Comparison of ENCODE assay signal across 8 mouse cellular contexts in the genomic region with DNA sequence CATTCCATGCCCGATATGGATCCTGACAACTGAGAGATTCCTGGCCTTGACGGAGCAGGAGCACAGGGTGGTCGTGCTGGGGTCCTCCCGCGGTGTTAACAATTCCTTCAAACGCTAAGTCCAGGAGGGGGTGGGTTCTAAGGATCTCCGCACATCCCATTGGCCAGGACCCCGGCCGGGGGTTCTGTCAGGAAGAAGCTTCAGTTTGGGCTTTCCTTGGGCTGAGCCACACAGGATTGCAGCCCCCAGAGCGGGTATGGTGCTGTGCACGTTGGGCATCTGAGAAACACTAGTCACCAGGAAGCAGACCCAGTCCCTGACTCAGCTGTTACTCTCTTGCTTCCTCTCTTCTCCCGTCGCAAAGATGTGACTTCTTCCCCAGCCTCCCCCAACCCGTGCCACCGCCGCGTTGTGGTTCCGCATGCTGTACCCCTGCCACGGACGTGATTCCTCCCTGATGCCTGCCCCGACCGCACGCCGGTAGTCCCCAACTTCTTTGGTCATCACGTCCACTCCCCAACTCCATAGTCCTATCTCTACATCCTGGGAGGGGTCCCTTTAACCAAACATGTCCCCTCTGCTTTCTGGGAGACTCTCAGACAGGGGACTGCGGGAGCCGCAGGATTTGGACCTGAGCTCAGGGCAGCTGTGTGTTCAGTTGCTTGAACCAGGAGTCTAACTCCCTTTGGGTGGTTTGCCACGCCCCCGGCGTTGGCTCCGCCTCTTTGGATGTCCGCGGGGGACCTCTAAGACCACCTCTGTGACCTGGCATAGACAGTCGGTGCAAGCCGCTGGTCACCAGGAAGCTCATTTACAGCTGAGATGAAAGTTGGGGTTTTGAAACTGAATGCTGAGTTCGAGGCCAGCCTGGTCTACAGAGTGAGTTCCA. TPM values are rescaled to one million over a fixed set of nuclear protein-coding genes. Genes with fewer than 3 reads are reported as not detected.
DNase-seq lines count a peak whose midpoint lies in the region; ATAC-seq lines count a peak whose summit lies in the region.

No protein-coding gene starts in this region.

- H3K4me2 ChIP-seq in forebrain, embryonic 15.5 days (replicated peaks), result peak overlapping the region; percentile 94
- H3K4me2 ChIP-seq in neural tube, embryonic 11.5 days (ENCODE audit: low read depth), result peak overlapping the region; percentile 75

- peak overlapping the region; percentile 46 for H3K4me3 ChIP-seq in brown adipose tissue, adult 24 weeks (ENCODE audit: insufficient read depth, low read depth, low read length)
- H3K4me3 ChIP-seq in forebrain, embryonic 15.5 days, result peak overlapping the region; percentile 55
- peak overlapping the region; percentile 26 for H3K4me3 ChIP-seq in neural tube, embryonic 11.5 days (ENCODE audit: low read depth, low read length)

- H3K9me3 ChIP-seq in forebrain, embryonic 15.5 days, result no peaks in the 10 kb centered on the region
- H3K9me3 ChIP-seq in neural tube, embryonic 11.5 days (ENCODE audit: control insufficient read depth, low read length), result no peaks in the 10 kb centered on the region

- H3K4me1 ChIP-seq in brown adipose tissue, adult 24 weeks (ENCODE audit: control insufficient read depth, insufficient read depth, insufficient read length, low read length), result no peaks in the 10 kb centered on the region
- peaks cover 32% of the 10 kb centered on the region for H3K4me1 ChIP-seq in forebrain, embryonic 15.5 days
- H3K4me1 ChIP-seq in neural tube, embryonic 11.5 days (ENCODE audit: control insufficient read depth, insufficient read depth, low read length), result peaks cover 16% of the 10 kb centered on the region; the same call in 1 of the 2 replicates

- intact Hi-C loops in left cerebral cortex, postnatal 4 days (cut with DNase I), result no loop called here

- H3K27me3 ChIP-seq in forebrain, embryonic 15.5 days, result 0 out of 2 replicates have a peak, but pooled peaks cover 7% of the 10 kb centered on the region
- peaks cover 20% of the 10 kb centered on the region for H3K27me3 ChIP-seq in neural tube, embryonic 11.5 days (ENCODE audit: control insufficient read depth, insufficient read depth, low read length)

- DNase-seq in left cerebral cortex, adult 18-20 months (ENCODE audit: low spot score in 2 of 2), result peak; percentile 37 to 48
- DNase-seq in left cerebral cortex, adult 11 months (ENCODE audit: low spot score), result no peak
- peak; percentile 32 for DNase-seq in left cerebral cortex, postnatal 4 days
- peak; percentile 60 for DNase-seq in neural tube, embryonic 11.5 days (ENCODE audit: low spot score)
- DNase-seq in adrenal gland, adult 8-10 months, result no peak
- no peak for DNase-seq in lung, adult 18-20 months

- ATAC-seq in forebrain, embryonic 15.5 days (replicated peaks), result no peak
- no peak for ATAC-seq in neural tube, embryonic 11.5 days (ENCODE audit: insufficient read depth, low FRiP score, low TSS enrichment)

- no peaks in the 10 kb centered on the region for H3K36me3 ChIP-seq in forebrain, embryonic 15.5 days
- no peaks in the 10 kb centered on the region for H3K36me3 ChIP-seq in neural tube, embryonic 11.5 days (ENCODE audit: control insufficient read depth, insufficient read depth, low read length)

- WGBS in forebrain, embryonic 15.5 days, result 4% methylated on average over 36 of the region's 36 CpGs
- 7% methylated on average over 36 of the region's 36 CpGs for WGBS in neural tube, embryonic 11.5 days

- H3K9ac ChIP-seq in forebrain, embryonic 15.5 days (replicated peaks), result peak overlapping the region; percentile 69
- H3K9ac ChIP-seq in neural tube, embryonic 11.5 days (ENCODE audit: low read length), result peak overlapping the region; percentile 33

- peak overlapping the region; percentile 14; the same call in 1 of the 2 replicates for H3K27ac ChIP-seq in brown adipose tissue, adult 24 weeks (replicated peaks; ENCODE audit: low read depth, low read length)
- H3K27ac ChIP-seq in forebrain, embryonic 15.5 days (replicated peaks), result no peak overlapping the region
- H3K27ac ChIP-seq in neural tube, embryonic 11.5 days (ENCODE audit: low read depth, low read length), result no peak overlapping the region

RNA-seq across cellular contexts. Expression of gene Pigz, which starts 1.7 kb away (rescaled TPM):
- total RNA-seq in left cerebral cortex, adult 18-20 months (2021), result 10 to 100 TPM; 20.3 to 23.5 TPM
- polyA plus RNA-seq in brown adipose tissue, adult 24 weeks (2012; ENCODE audit: insufficient read depth, insufficient read length, missing spikeins), result 1.1 TPM in 1 of 2 replicates, not detected in the other
- 2.1 and 2.9 TPM in 2 replicates for polyA plus RNA-seq in forebrain, embryonic 15.5 days (2015; fragmentation: Nextera tagmentation; extraction: Ambion mirVana)
- 10 to 100 TPM in 1 of 2 experiments, 1 to 10 TPM in 1; 8.9 to 10.4 TPM for total RNA-seq in left cerebral cortex, postnatal 4 days (2021)
- 1.2 and 1.4 TPM in 2 replicates for polyA plus RNA-seq in neural tube, embryonic 11.5 days (2014; fragmentation: Nextera tagmentation; extraction: Ambion mirVana)
- 1 to 10 TPM in 2 of 4 experiments, under 1 TPM in 2; 0.66 to 2.1 (median 1.2) TPM for total RNA-seq in adrenal gland, adult 8-10 months (2022)

RNA-seq across cellular contexts. Expression of gene 0610012G03Rik, which starts 13.0 kb away (rescaled TPM):
- total RNA-seq in left cerebral cortex, adult 18-20 months (2021), result 10 to 100 TPM; 39.5 to 42.0 TPM
- polyA plus RNA-seq in brown adipose tissue, adult 24 weeks (2012; ENCODE audit: insufficient read depth, insufficient read length, missing spikeins), result 106 and 114 TPM in 2 replicates
- polyA plus RNA-seq in forebrain, embryonic 15.5 days (2015; fragmentation: Nextera tagmentation; extraction: Ambion mirVana), result 106 and 113 TPM in 2 replicates
- total RNA-seq in left cerebral cortex, postnatal 4 days (2021), result 10 to 100 TPM; 51.0 to 51.6 TPM
- polyA plus RNA-seq in neural tube, embryonic 11.5 days (2014; fragmentation: Nextera tagmentation; extraction: Ambion mirVana), result 81.0 and 87.9 TPM in 2 replicates
- 10 to 100 TPM; 29.1 to 39.8 (median 35.2) TPM for total RNA-seq in adrenal gland, adult 8-10 months (2022)

RNA-seq across cellular contexts. Expression of gene Ncbp2, which starts 13.0 kb away (rescaled TPM):
- total RNA-seq in left cerebral cortex, adult 18-20 months (2021), result 10 to 100 TPM; 50.1 to 50.8 TPM
- 67.8 and 91.6 TPM in 2 replicates for polyA plus RNA-seq in brown adipose tissue, adult 24 weeks (2012; ENCODE audit: insufficient read depth, insufficient read length, missing spikeins)
- polyA plus RNA-seq in forebrain, embryonic 15.5 days (2015; fragmentation: Nextera tagmentation; extraction: Ambion mirVana), result 115 and 116 TPM in 2 replicates
- 10 to 100 TPM; 51.6 to 54.4 TPM for total RNA-seq in left cerebral cortex, postnatal 4 days (2021)
- 139 and 145 TPM in 2 replicates for polyA plus RNA-seq in neural tube, embryonic 11.5 days (2014; fragmentation: Nextera tagmentation; extraction: Ambion mirVana)
- 10 to 100 TPM; 54.1 to 65.4 (median 62.4) TPM for total RNA-seq in adrenal gland, adult 8-10 months (2022)

RNA-seq across cellular contexts. Expression of gene Meltf, which starts 56.7 kb away (rescaled TPM):
- total RNA-seq in left cerebral cortex, adult 18-20 months (2021), result under 1 TPM; 0.44 to 0.49 TPM
- polyA plus RNA-seq in brown adipose tissue, adult 24 weeks (2012; ENCODE audit: insufficient read depth, insufficient read length, missing spikeins), result not detected in 2 replicates
- 0.09 and 0.13 TPM in 2 replicates for polyA plus RNA-seq in forebrain, embryonic 15.5 days (2015; fragmentation: Nextera tagmentation; extraction: Ambion mirVana)
- total RNA-seq in left cerebral cortex, postnatal 4 days (2021), result under 1 TPM; 0.30 to 0.56 TPM
- 0.15 TPM in 1 of 2 replicates, not detected in the other for polyA plus RNA-seq in neural tube, embryonic 11.5 days (2014; fragmentation: Nextera tagmentation; extraction: Ambion mirVana)
- total RNA-seq in adrenal gland, adult 8-10 months (2022), result not detected

Comparison
In these comparisons a context has a peak if more than half of its experiments do, and no peak if none do; other contexts are left out.
1. DNase-seq: peak in left cerebral cortex, adult 18-20 months (2 of 2), left cerebral cortex, postnatal 4 days (single experiment) and neural tube, embryonic 11.5 days (single experiment); none in left cerebral cortex, adult 11 months (single experiment), adrenal gland, adult 8-10 months (single experiment) and lung, adult 18-20 months (0 of 2).
2. Peak in every context shown above with its lines, with median percentiles within 50 percentile points of each other: H3K4me3 ChIP-seq.